Mouse (Mus musculus): ENCODE measurements around the gene Evc. TPM values are rescaled to one million over a fixed set of nuclear protein-coding genes. Genes with fewer than 3 reads are reported as not detected.

Evc gene
- 10 to 100 TPM; 16.5 to 36.6 TPM for total RNA-seq (2021)
- long read RNA-seq, experiment 1, full-length matches to known transcripts = 5 of 52 reads
- long read RNA-seq, experiment 1, partial matches to known transcripts = 8 of 52 reads
- long read RNA-seq, experiment 1, other reads (novel, unspliced or antisense) = 39 of 52 reads
- long read RNA-seq, experiment 2, full-length matches to known transcripts = 2 of 44 reads
- long read RNA-seq, experiment 2, partial matches to known transcripts = 1 of 44 reads
- long read RNA-seq, experiment 2, other reads (novel, unspliced or antisense) = 41 of 44 reads

- intact Hi-C loops (cut with DNase I) = no loop called here
- H3K27ac ChIP-seq = peak within 1 kb of the TSS; percentile 86
- DNase-seq = peak; percentile 86
- no peak for TF ChIP-seq CTCF (IDR thresholded peaks at IDR 0.05)
- peak within 1 kb of the TSS; percentile 81 for H3K4me3 ChIP-seq
Measured at GRCm38 (mm10) chr5:37336485-37337105, at the start of gene Evc. Gene Evc (minus strand): TSS chr5:37336894.

- intact Hi-C loops (cut with DNase I) = no loop called here
- Histone ChIP-seq H3K4me3 (no peak overlapping the region), H3K27ac (no peak overlapping the region)
- TF ChIP-seq CTCF (IDR thresholded peaks at IDR 0.05) = no peak
- no peak for DNase-seq
Measured at GRCm38 (mm10) chr5:37383570-37383969, 46.9 kb upstream of the Evc start.

- intact Hi-C loops (cut with DNase I) = no loop called here
- DNase-seq = peak; percentile 55
Measured at GRCm38 (mm10) chr5:37380641-37381040, 43.9 kb upstream of the Evc start.

GRCm38 (mm10) chr5:37377376-37377775 is 40.7 kb upstream of the Evc start:
- Histone ChIP-seq H3K27ac (no peak overlapping the region), H3K4me3 (no peak overlapping the region)
- DNase-seq = no peak
- intact Hi-C loops (cut with DNase I) = no loop called here
- TF ChIP-seq CTCF (IDR thresholded peaks at IDR 0.05) = no peak

More at GRCm38 (mm10) chr5:37380641-37381040, 43.9 kb upstream of the Evc start:
- TF ChIP-seq CTCF (IDR thresholded peaks at IDR 0.05) = no peak
- Histone ChIP-seq H3K4me3 (no peak overlapping the region), H3K27ac (peak overlapping the region; percentile 38)

- intact Hi-C loops (cut with DNase I) = no loop called here
- no peak overlapping the region for H3K27ac ChIP-seq
- H3K4me3 ChIP-seq = no peak overlapping the region
- no peak for TF ChIP-seq CTCF (IDR thresholded peaks at IDR 0.05)
- DNase-seq = no peak
Measured at GRCm38 (mm10) chr5:37368796-37369195, 32.1 kb upstream of the Evc start.

- intact Hi-C loops (cut with DNase I) = no loop called here
- no peak for DNase-seq
- TF ChIP-seq CTCF (IDR thresholded peaks at IDR 0.05) = no peak
- Histone ChIP-seq H3K4me3 (no peak overlapping the region), H3K27ac (no peak overlapping the region)
Measured at GRCm38 (mm10) chr5:37365751-37366150, 29.1 kb upstream of the Evc start.

GRCm38 (mm10) chr5:37363284-37363683 is 26.6 kb upstream of the Evc start:
- DNase-seq = no peak
- TF ChIP-seq CTCF (IDR thresholded peaks at IDR 0.05) = no peak
- H3K27ac ChIP-seq = no peak overlapping the region
- H3K4me3 ChIP-seq = no peak overlapping the region
- intact Hi-C loops (cut with DNase I) = no loop called here

GRCm38 (mm10) chr5:37362618-37363017 is 25.9 kb upstream of the Evc start:
- intact Hi-C loops (cut with DNase I) = no loop called here
- H3K27ac ChIP-seq = no peak overlapping the region
- DNase-seq = no peak
- no peak for TF ChIP-seq CTCF (IDR thresholded peaks at IDR 0.05)
- no peak overlapping the region for H3K4me3 ChIP-seq

GRCm38 (mm10) chr5:37356027-37356426 is 19.3 kb upstream of the Evc start:
- DNase-seq = no peak
- no peak overlapping the region for H3K27ac ChIP-seq
- intact Hi-C loops (cut with DNase I) = no loop called here
- no peak for TF ChIP-seq CTCF (IDR thresholded peaks at IDR 0.05)
- no peak overlapping the region for H3K4me3 ChIP-seq

- H3K4me3 ChIP-seq = no peak overlapping the region
- peak; percentile 88 for TF ChIP-seq CTCF (IDR thresholded peaks at IDR 0.05)
Measured at GRCm38 (mm10) chr5:37354385-37354784, 17.7 kb upstream of the Evc start.

GRCm38 (mm10) chr5:37351791-37352190 is 15.1 kb upstream of the Evc start:
- Histone ChIP-seq H3K4me3 (no peak overlapping the region), H3K27ac (no peak overlapping the region)
- DNase-seq = no peak
- intact Hi-C loops (cut with DNase I) = no loop called here
- TF ChIP-seq CTCF (IDR thresholded peaks at IDR 0.05) = no peak

More at GRCm38 (mm10) chr5:37354385-37354784, 17.7 kb upstream of the Evc start:
- intact Hi-C loops (cut with DNase I) = loop anchor here (1.0 kb wide), 1 partner anchor 56 kb away; no protein-coding TSS in a partner anchor
- H3K27ac ChIP-seq = no peak overlapping the region
- peak; percentile 78 for DNase-seq

- intact Hi-C loops (cut with DNase I) = no loop called here
Measured at GRCm38 (mm10) chr5:37343962-37344361, 7.3 kb upstream of the Evc start.

GRCm38 (mm10) chr5:37338288-37338687 is 1.6 kb upstream of the Evc start, which contains the start of gene Evc2:
Gene Evc2 (plus strand): TSS chr5:37338499.
- intact Hi-C loops (cut with DNase I) = no loop called here
- peak; percentile 84 for DNase-seq
- H3K27ac ChIP-seq = peak within 1 kb of the TSS; percentile 86
- peak; percentile 15; the same call in 1 of the 2 replicates for TF ChIP-seq CTCF (IDR thresholded peaks at IDR 0.05)
- H3K4me3 ChIP-seq = peak within 1 kb of the TSS; percentile 81

More at GRCm38 (mm10) chr5:37343962-37344361, 7.3 kb upstream of the Evc start:
- DNase-seq = no peak
- no peak for TF ChIP-seq CTCF (IDR thresholded peaks at IDR 0.05)
- H3K27ac ChIP-seq = no peak overlapping the region
- no peak overlapping the region for H3K4me3 ChIP-seq
